Mouse (Mus musculus): Measurements from ENCODE around the gene Mccc2.
A peak's percentile ranks its signal among the peaks of the same experiment; 100 is the strongest.

Mccc2 gene

GRCm38 (mm10) chr13:99938606-99939319 lies 76.7 kb downstream of the Mccc2 start:
- no peak for DNase-seq

- no peak for DNase-seq
These were observed 77.7 kb downstream of the Mccc2 start for GRCm38 (mm10) chr13:99937741-99938140.

- DNase-seq = no peak
These were observed 83.0 kb downstream of the Mccc2 start for GRCm38 (mm10) chr13:99932406-99932805.

- DNase-seq = no peak
These were observed 83.9 kb downstream of the Mccc2 start for GRCm38 (mm10) chr13:99931502-99931901.

GRCm38 (mm10) chr13:99926249-99926648 lies 89.2 kb downstream of the Mccc2 start:
- DNase-seq = no peak

GRCm38 (mm10) chr13:99915632-99916031 lies 99.8 kb downstream of the Mccc2 start:
- no peak for DNase-seq

- DNase-seq = no peak
These were observed 114.5 kb downstream of the Mccc2 start, which contains the start of gene Cartpt for GRCm38 (mm10) chr13:99900965-99901364. TSS of gene Cartpt (minus strand) at chr13:99901091.

GRCm38 (mm10) chr13:99900557-99900892 lies 114.9 kb downstream of the Mccc2 start:
- no peak for DNase-seq

GRCm38 (mm10) chr13:99899670-99900556 lies 115.5 kb downstream of the Mccc2 start:
- peak in 1 of 2 experiments; percentile 4 for DNase-seq

GRCm38 (mm10) chr13:99898816-99899215 lies 116.6 kb downstream of the Mccc2 start:
- no peak for DNase-seq

Data from cerebellum, adult 18-20 months (tissue).